In the genomic region with DNA sequence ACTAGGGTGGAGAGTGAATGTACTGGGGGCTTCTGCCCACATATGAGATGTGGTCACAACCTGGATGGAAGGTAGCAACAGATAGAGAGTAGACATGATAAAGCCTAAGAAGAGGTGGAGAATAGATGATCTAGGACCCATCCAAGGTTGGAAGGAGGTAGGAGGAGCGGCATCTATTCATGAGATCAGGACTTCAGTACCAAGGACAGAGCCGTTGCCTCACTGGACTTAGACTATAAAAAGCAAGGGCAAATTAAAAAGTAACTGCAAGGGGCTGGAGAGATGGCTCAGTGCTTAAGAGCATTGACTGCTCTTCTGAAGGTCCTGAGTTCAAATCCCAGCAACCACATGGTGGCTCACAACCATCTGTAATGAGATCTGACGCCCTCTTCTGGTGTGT, we compare ENCODE assay signal across 13 mouse cellular contexts.
A peak's percentile ranks its signal among the peaks of the same experiment; 100 is the strongest.
DNase-seq lines count a peak whose midpoint lies in the region.
"Had no signal": no experiment of that assay in that cellular context is flagged by ENCODE, and none has a peak within 500 bp of the region (broad histone marks: within the 10 kb centered on the region; RNA-seq: fewer than 3 reads in every experiment).

No protein-coding gene starts in this region.

- 60% methylated on average over 3 of the region's 3 CpGs for WGBS in midbrain, embryonic 10.5 days

- H3K27ac ChIP-seq in midbrain, embryonic 10.5 days (replicated peaks) = no peak overlapping the region
- H3K27ac ChIP-seq: embryonic facial prominence, embryonic 15.5 days; left cerebral cortex, adult 2 months; liver, embryonic 15.5 days had no signal

- no peaks in the 10 kb centered on the region for H3K4me1 ChIP-seq in midbrain, embryonic 10.5 days
- H3K4me1 ChIP-seq: embryonic facial prominence, embryonic 15.5 days; heart, embryonic 12.5 days; liver, embryonic 15.5 days had no signal

- H3K36me3 ChIP-seq in midbrain, embryonic 10.5 days = no peaks in the 10 kb centered on the region
- H3K36me3 ChIP-seq: embryonic facial prominence, embryonic 15.5 days; heart, embryonic 12.5 days; liver, embryonic 15.5 days had no signal

- H3K27me3 ChIP-seq in midbrain, embryonic 10.5 days (ENCODE audit: low read depth, poor library complexity, severe bottlenecking) = no peaks in the 10 kb centered on the region
- H3K27me3 ChIP-seq: embryonic facial prominence, embryonic 15.5 days; heart, embryonic 12.5 days; liver, embryonic 15.5 days had no signal

- H3K4me3 ChIP-seq in midbrain, embryonic 10.5 days = no peak overlapping the region
- H3K4me3 ChIP-seq: embryonic facial prominence, embryonic 15.5 days; heart, embryonic 12.5 days; left cerebral cortex, adult 2 months; liver, embryonic 15.5 days had no signal

- DNase-seq in adrenal gland, postnatal 14 days = peak; percentile 34
- DNase-seq in adrenal gland, postnatal 25 days = no peak
- DNase-seq in lung, postnatal 10 days = peak; percentile 14
- no peak for DNase-seq in lung, postnatal 25 days (ENCODE audit: low spot score)
- peak; percentile 14 for DNase-seq in embryo, embryonic 9.5 days (ENCODE audit: extremely low spot score)
- DNase-seq in retina, embryonic 14.5 days (ENCODE audit: low spot score) = peak; percentile 63
- DNase-seq in spleen, postnatal 36 days (ENCODE audit: low spot score in 2 of 2) = no peak
- DNase-seq in midbrain, embryonic 10.5 days (ENCODE audit: low spot score) = no peak
- DNase-seq: thymus, postnatal 36 days had no signal

- H3K9me3 ChIP-seq in midbrain, embryonic 10.5 days (replicated peaks) = no peaks in the 10 kb centered on the region
- H3K9me3 ChIP-seq: embryonic facial prominence, embryonic 15.5 days; heart, embryonic 12.5 days; liver, embryonic 15.5 days had no signal

Comparison
In these comparisons a context has a peak if more than half of its experiments do, and no peak if none do; other contexts are left out.
1. DNase-seq: peak in adrenal gland, postnatal 14 days (single experiment), lung, postnatal 10 days (single experiment), embryo, embryonic 9.5 days (single experiment) and retina, embryonic 14.5 days (single experiment); none in adrenal gland, postnatal 25 days (single experiment), lung, postnatal 25 days (single experiment), spleen, postnatal 36 days (0 of 2) and midbrain, embryonic 10.5 days (single experiment).